Mouse (Mus musculus) spleen, adult 2 months (tissue): Measurements from ENCODE around the gene Zc3hav1.

ENCODE experiments used
- CTCF ChIP-seq: fragments of 200-500 bp; IDR thresholded peaks from 2 replicates; pipeline ENCODE4 v1.5.1; 2011; ENCODE audit warnings: mild to moderate bottlenecking, inconsistent platforms; ENCODE audit not compliant: insufficient read depth, insufficient read length, insufficient replicate concordance; ENCODE audit errors: extremely low read depth
- POLR2A ChIP-seq: fragments of 200-500 bp; IDR thresholded peaks from 2 replicates; pipeline ENCODE4 v1.6.1; 2011; ENCODE audit warnings: low read depth, low read length, inconsistent platforms

DNA sequence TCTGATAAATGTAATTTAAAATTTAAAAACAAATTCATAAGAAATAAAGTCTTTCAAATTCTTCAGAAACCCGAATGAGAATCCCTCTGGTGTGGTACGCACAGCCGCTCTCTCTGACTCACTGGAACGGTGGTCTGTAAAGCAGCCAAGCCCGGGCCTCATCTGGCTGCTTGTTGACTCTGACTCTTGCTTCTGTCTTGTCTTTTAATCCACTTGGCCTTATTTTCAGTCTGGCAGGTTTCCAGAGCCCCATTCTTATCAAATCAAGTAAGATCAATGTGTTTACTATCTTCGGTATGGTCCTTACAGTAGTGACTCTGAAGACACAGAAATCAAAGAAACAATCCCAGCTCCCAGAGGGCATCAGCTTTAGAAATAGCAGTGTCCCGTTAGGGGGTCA, 1.5 kb upstream of the Zc3hav1 start:
- TF ChIP-seq POLR2A (no peak), CTCF (no peak)
